Mouse (Mus musculus): ENCODE measurements at regions not wholly inside any gene's neighbourhood (a gene's known extent, or its start where the extent isn't known, plus 50 kb on each side); places are given as distances from the start of the nearest gene placed in this dataset.
A peak's percentile ranks its signal among the peaks of the same experiment; 100 is the strongest.

GRCm38 (mm10) chr12:32434506-32435002, 56.0 kb downstream of the Ccdc71l start:
- TF ChIP-seq USF1 (IDR thresholded peaks at IDR 0.05; ENCODE audit: low read depth): no peak
- TF ChIP-seq CEBPB (IDR thresholded peaks at IDR 0.05; ENCODE audit: low read depth): peak; percentile 64
- Histone ChIP-seq H3K27me3 (ENCODE audit: control insufficient read depth, insufficient read depth, insufficient read length) (no peaks in the 10 kb centered on the region), H3K4me3 (ENCODE audit: insufficient read depth, poor library complexity, severe bottlenecking) (no peak overlapping the region), H3K79me2 (ENCODE audit: control insufficient read depth, insufficient read depth) (no peaks in the 10 kb centered on the region), H3K36me3 (ENCODE audit: control insufficient read depth, insufficient read depth) (no peaks in the 10 kb centered on the region), H3K79me3 (ENCODE audit: low read depth) (no peaks in the 10 kb centered on the region), H3ac (ENCODE audit: control insufficient read depth, insufficient read length, low read depth) (no peak overlapping the region)

GRCm38 (mm10) chr12:32435126-32435525, 56.6 kb downstream of the Ccdc71l start:
- no peak for TF ChIP-seq MYOG (IDR thresholded peaks at IDR 0.05; ENCODE audit: control insufficient read depth, extremely low read depth, insufficient read length)
- TF ChIP-seq USF1 (IDR thresholded peaks at IDR 0.05; ENCODE audit: low read depth): no peak
- TF ChIP-seq MYOD1 (IDR thresholded peaks at IDR 0.05; ENCODE audit: control insufficient read depth, insufficient read length, low read depth): no peak
- TF ChIP-seq CTCF (IDR thresholded peaks at IDR 0.05; ENCODE audit: control insufficient read depth, insufficient read depth, insufficient read length): no peak
- TF ChIP-seq CEBPB (IDR thresholded peaks at IDR 0.05; ENCODE audit: low read depth): peak; percentile 68
- peak; percentile 10 for TF ChIP-seq MAX (IDR thresholded peaks at IDR 0.05)
- TF ChIP-seq FOSL1 (IDR thresholded peaks at IDR 0.05; ENCODE audit: insufficient read depth, low read length, poor library complexity, severe bottlenecking): peak; percentile 54
- Histone ChIP-seq H3K4me3 (ENCODE audit: insufficient read depth, poor library complexity, severe bottlenecking) (no peak overlapping the region), H3K36me3 (ENCODE audit: control insufficient read depth, insufficient read depth) (no peaks in the 10 kb centered on the region), H3K79me2 (ENCODE audit: control insufficient read depth, insufficient read depth) (no peaks in the 10 kb centered on the region), H3K79me3 (ENCODE audit: low read depth) (no peaks in the 10 kb centered on the region), H3K27me3 (ENCODE audit: control insufficient read depth, insufficient read depth, insufficient read length) (no peaks in the 10 kb centered on the region), H3ac (ENCODE audit: control insufficient read depth, insufficient read length, low read depth) (no peak overlapping the region)

GRCm38 (mm10) chr12:32438209-32438608, 59.7 kb downstream of the Ccdc71l start:
- Histone ChIP-seq H3K79me2 (ENCODE audit: control insufficient read depth, insufficient read depth) (no peaks in the 10 kb centered on the region), H3K27me3 (ENCODE audit: control insufficient read depth, insufficient read depth, insufficient read length) (no peaks in the 10 kb centered on the region), H3K79me3 (ENCODE audit: low read depth) (no peaks in the 10 kb centered on the region), H3K36me3 (ENCODE audit: control insufficient read depth, insufficient read depth) (no peaks in the 10 kb centered on the region), H3ac (ENCODE audit: control insufficient read depth, insufficient read length, low read depth) (no peak overlapping the region), H3K4me3 (ENCODE audit: insufficient read depth, poor library complexity, severe bottlenecking) (no peak overlapping the region)
- TF ChIP-seq CTCF (IDR thresholded peaks at IDR 0.05; ENCODE audit: control insufficient read depth, insufficient read depth, insufficient read length) (no peak), MYOD1 (IDR thresholded peaks at IDR 0.05; ENCODE audit: control insufficient read depth, insufficient read length, low read depth) (no peak), MYOG (IDR thresholded peaks at IDR 0.05; ENCODE audit: control insufficient read depth, extremely low read depth, insufficient read length) (no peak), USF1 (IDR thresholded peaks at IDR 0.05; ENCODE audit: low read depth) (no peak), MAX (IDR thresholded peaks at IDR 0.05) (no peak)

- no peaks in the 10 kb centered on the region for H3K36me3 ChIP-seq (ENCODE audit: control insufficient read depth, insufficient read depth)
- no peak for TF ChIP-seq CEBPB (IDR thresholded peaks at IDR 0.05; ENCODE audit: low read depth)
- TF ChIP-seq FOSL1 (IDR thresholded peaks at IDR 0.05; ENCODE audit: insufficient read depth, low read length, poor library complexity, severe bottlenecking): no peak
- H3K79me3 ChIP-seq (ENCODE audit: low read depth): no peaks in the 10 kb centered on the region
Measured at GRCm38 (mm10) chr12:32444770-32445169, 66.3 kb downstream of the Ccdc71l start.

GRCm38 (mm10) chr12:32445874-32446273, 67.4 kb downstream of the Ccdc71l start:
- H3K36me3 ChIP-seq (ENCODE audit: control insufficient read depth, insufficient read depth): no peaks in the 10 kb centered on the region
- H3K79me3 ChIP-seq (ENCODE audit: low read depth): no peaks in the 10 kb centered on the region
- no peaks in the 10 kb centered on the region for H3K27me3 ChIP-seq (ENCODE audit: control insufficient read depth, insufficient read depth, insufficient read length)
- no peak overlapping the region for H3ac ChIP-seq (ENCODE audit: control insufficient read depth, insufficient read length, low read depth)
- TF ChIP-seq FOSL1 (IDR thresholded peaks at IDR 0.05; ENCODE audit: insufficient read depth, low read length, poor library complexity, severe bottlenecking) (no peak), CTCF (IDR thresholded peaks at IDR 0.05; ENCODE audit: control insufficient read depth, insufficient read depth, insufficient read length) (no peak), MAX (IDR thresholded peaks at IDR 0.05) (no peak), USF1 (IDR thresholded peaks at IDR 0.05; ENCODE audit: low read depth) (no peak), MYOD1 (IDR thresholded peaks at IDR 0.05; ENCODE audit: control insufficient read depth, insufficient read length, low read depth) (no peak), MYOG (IDR thresholded peaks at IDR 0.05; ENCODE audit: control insufficient read depth, extremely low read depth, insufficient read length) (no peak), CEBPB (IDR thresholded peaks at IDR 0.05; ENCODE audit: low read depth) (no peak)
- no peaks in the 10 kb centered on the region for H3K79me2 ChIP-seq (ENCODE audit: control insufficient read depth, insufficient read depth)
- H3K4me3 ChIP-seq (ENCODE audit: insufficient read depth, poor library complexity, severe bottlenecking): no peak overlapping the region

More at GRCm38 (mm10) chr12:32444770-32445169, 66.3 kb downstream of the Ccdc71l start:
- H3K79me2 ChIP-seq (ENCODE audit: control insufficient read depth, insufficient read depth): no peaks in the 10 kb centered on the region
- H3ac ChIP-seq (ENCODE audit: control insufficient read depth, insufficient read length, low read depth): no peak overlapping the region
- no peak overlapping the region for H3K4me3 ChIP-seq (ENCODE audit: insufficient read depth, poor library complexity, severe bottlenecking)
- H3K27me3 ChIP-seq (ENCODE audit: control insufficient read depth, insufficient read depth, insufficient read length): no peaks in the 10 kb centered on the region

GRCm38 (mm10) chr12:32449373-32449772, 70.9 kb downstream of the Ccdc71l start:
- no peak for TF ChIP-seq MYOG (IDR thresholded peaks at IDR 0.05; ENCODE audit: control insufficient read depth, extremely low read depth, insufficient read length)
- no peak for TF ChIP-seq USF1 (IDR thresholded peaks at IDR 0.05; ENCODE audit: low read depth)
- no peak for TF ChIP-seq MAX (IDR thresholded peaks at IDR 0.05)
- no peak for TF ChIP-seq FOSL1 (IDR thresholded peaks at IDR 0.05; ENCODE audit: insufficient read depth, low read length, poor library complexity, severe bottlenecking)
- TF ChIP-seq MYOD1 (IDR thresholded peaks at IDR 0.05; ENCODE audit: control insufficient read depth, insufficient read length, low read depth): no peak
- TF ChIP-seq CEBPB (IDR thresholded peaks at IDR 0.05; ENCODE audit: low read depth): no peak
- no peak for TF ChIP-seq CTCF (IDR thresholded peaks at IDR 0.05; ENCODE audit: control insufficient read depth, insufficient read depth, insufficient read length)
- H3K79me2 ChIP-seq (ENCODE audit: control insufficient read depth, insufficient read depth): no peaks in the 10 kb centered on the region
- H3K4me3 ChIP-seq (ENCODE audit: insufficient read depth, poor library complexity, severe bottlenecking): no peak overlapping the region
- H3K27me3 ChIP-seq (ENCODE audit: control insufficient read depth, insufficient read depth, insufficient read length): no peaks in the 10 kb centered on the region
- no peak overlapping the region for H3ac ChIP-seq (ENCODE audit: control insufficient read depth, insufficient read length, low read depth)
- H3K79me3 ChIP-seq (ENCODE audit: low read depth): no peaks in the 10 kb centered on the region
- no peaks in the 10 kb centered on the region for H3K36me3 ChIP-seq (ENCODE audit: control insufficient read depth, insufficient read depth)
